10 mouse cellular contexts compared by ENCODE assay signal in the genomic region with DNA sequence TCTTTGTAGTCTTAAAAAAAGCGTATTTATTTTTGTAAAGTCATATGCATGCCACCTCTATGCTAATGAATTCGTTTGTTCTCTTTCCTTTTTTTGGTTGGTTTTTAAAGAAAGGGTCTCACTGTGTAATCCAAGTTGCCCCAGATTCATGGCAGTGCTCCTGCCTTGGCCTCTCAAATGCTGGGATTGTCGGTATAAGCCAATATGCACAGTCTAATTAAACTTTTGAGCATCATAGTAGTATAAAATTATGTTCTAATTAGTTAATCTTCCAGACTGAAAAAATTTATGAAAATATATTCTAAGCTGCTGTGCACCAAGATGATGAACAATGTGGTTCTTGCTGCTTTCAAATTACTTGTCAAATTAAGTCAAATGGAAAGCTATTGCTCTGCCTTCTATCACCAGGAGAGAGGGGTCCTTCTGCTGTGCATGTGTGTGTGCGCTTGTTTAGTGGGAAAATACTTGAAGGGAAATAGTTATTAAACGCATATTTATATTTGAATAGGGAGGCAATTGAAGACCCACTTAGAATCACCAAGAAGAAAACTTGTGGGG. TPM values are rescaled to one million over a fixed set of nuclear protein-coding genes. Genes with fewer than 3 reads are reported as not detected.
DNase-seq lines count a peak whose midpoint lies in the region; ATAC-seq lines count a peak whose summit lies in the region.
"Had no signal": no experiment of that assay in that cellular context is flagged by ENCODE, and none has a peak within 500 bp of the region (broad histone marks: within the 10 kb centered on the region; RNA-seq: fewer than 3 reads in every experiment).

No protein-coding gene starts in this region.

- DNase-seq in heart, embryonic 10.5 days (ENCODE audit: low spot score), result no peak
- DNase-seq in heart, adult 11 months, result no peak
- no peak for DNase-seq in MN1 (ENCODE audit: low spot score)
- no peak for DNase-seq in B cell, adult 2 months
- DNase-seq in layer of hippocampus, adult 8-10 months (ENCODE audit: low spot score in 2 of 2), result no peak
- DNase-seq: cerebellum, adult 9-11 months; thymus, adult 18-20 months had no signal

- ATAC-seq in megakaryocyte, adult 5-6 weeks (ENCODE audit: poor library complexity, severe bottlenecking), result no peak
- no peak for ATAC-seq in liver, embryonic 16.5 days (ENCODE audit: low read depth)

- WGBS in heart, embryonic 10.5 days, result 43% methylated on average over 5 of the region's 5 CpGs
- 34% methylated on average over 5 of the region's 5 CpGs for WGBS in liver, embryonic 16.5 days (ENCODE audit: insufficient replicate concordance)

- H3K9me3 ChIP-seq in heart, embryonic 10.5 days, result no peaks in the 10 kb centered on the region
- H3K9me3 ChIP-seq in megakaryocyte, embryonic 14.5 days, result no peaks in the 10 kb centered on the region; the same call in 1 of the 2 replicates
- no peaks in the 10 kb centered on the region for H3K9me3 ChIP-seq in liver, embryonic 16.5 days (replicated peaks; ENCODE audit: control insufficient read depth, low read length)

- H3K9ac ChIP-seq in liver, embryonic 16.5 days (ENCODE audit: low read depth, low read length), result no peak overlapping the region

- H3K36me3 ChIP-seq in heart, embryonic 10.5 days, result no peaks in the 10 kb centered on the region
- H3K36me3 ChIP-seq in megakaryocyte, embryonic 14.5 days (replicated peaks; ENCODE audit: low read length), result no peaks in the 10 kb centered on the region
- H3K36me3 ChIP-seq in liver, embryonic 16.5 days (ENCODE audit: control insufficient read depth, insufficient read depth), result no peaks in the 10 kb centered on the region

- H3K4me2 ChIP-seq in liver, embryonic 16.5 days (ENCODE audit: low read depth, low read length), result peak overlapping the region; percentile 57

- H3K4me3 ChIP-seq in heart, embryonic 10.5 days, result peak overlapping the region; percentile 53; the same call in 1 of the 2 replicates
- peak overlapping the region; percentile 80 for H3K4me3 ChIP-seq in megakaryocyte, embryonic 14.5 days (replicated peaks)
- no peak overlapping the region for H3K4me3 ChIP-seq in liver, embryonic 16.5 days (ENCODE audit: low read depth, low read length)

- H3K27me3 ChIP-seq in heart, embryonic 10.5 days (ENCODE audit: insufficient read depth, poor library complexity, severe bottlenecking), result 0 out of 2 replicates have a peak, but pooled peaks cover 6% of the 10 kb centered on the region
- peaks cover 23% of the 10 kb centered on the region for H3K27me3 ChIP-seq in megakaryocyte, embryonic 14.5 days (replicated peaks)
- peaks cover 15% of the 10 kb centered on the region for H3K27me3 ChIP-seq in liver, embryonic 16.5 days (ENCODE audit: control insufficient read depth, insufficient read depth, low read depth, low read length)

- no peak overlapping the region for H3K27ac ChIP-seq in heart, embryonic 10.5 days
- H3K27ac ChIP-seq in liver, embryonic 16.5 days (ENCODE audit: low read length), result no peak overlapping the region

- H3K4me1 ChIP-seq in heart, embryonic 10.5 days, result 0 out of 2 replicates have a peak, but pooled peaks cover 4% of the 10 kb centered on the region
- peaks cover 37% of the 10 kb centered on the region for H3K4me1 ChIP-seq in megakaryocyte, embryonic 14.5 days
- H3K4me1 ChIP-seq in liver, embryonic 16.5 days (ENCODE audit: control insufficient read depth, low read depth, low read length), result peaks cover 3% of the 10 kb centered on the region

RNA-seq across cellular contexts. Expression of a gene that starts 2.4 kb away (rescaled TPM):
- not detected in 2 replicates for polyA plus RNA-seq in heart, embryonic 10.5 days (2016; fragmentation: Nextera tagmentation; extraction: Ambion mirVana)
- not detected in 2 replicates for polyA plus RNA-seq in megakaryocyte, embryonic 14.5 days (2012; ENCODE audit: insufficient read depth, low replicate concordance)
- not detected in 2 replicates for total RNA-seq in megakaryocyte, adult 5-6 weeks (2015)
- not detected in 2 replicates for total RNA-seq in megakaryocyte, adult 5-6 weeks (2017)
- polyA plus RNA-seq in liver, embryonic 16.5 days (2015; fragmentation: Nextera tagmentation; extraction: Ambion mirVana), result 0.05 TPM in 1 of 2 replicates, not detected in the other
- not detected for total RNA-seq in layer of hippocampus, adult 8-10 months (2022)

RNA-seq across cellular contexts. Expression of a gene that starts 13.3 kb away (rescaled TPM):
- 38.3 and 44.4 TPM in 2 replicates for polyA plus RNA-seq in heart, embryonic 10.5 days (2016; fragmentation: Nextera tagmentation; extraction: Ambion mirVana)
- 9.3 TPM in 1 of 2 replicates, not detected in the other for polyA plus RNA-seq in megakaryocyte, embryonic 14.5 days (2012; ENCODE audit: insufficient read depth, low replicate concordance)
- 54.8 and 58.1 TPM in 2 replicates for total RNA-seq in megakaryocyte, adult 5-6 weeks (2015)
- total RNA-seq in megakaryocyte, adult 5-6 weeks (2017), result 91.4 and 91.8 TPM in 2 replicates
- polyA plus RNA-seq in liver, embryonic 16.5 days (2015; fragmentation: Nextera tagmentation; extraction: Ambion mirVana), result 9.6 and 10.4 TPM in 2 replicates
- total RNA-seq in layer of hippocampus, adult 8-10 months (2022), result 10 to 100 TPM; 20.4 to 23.8 (median 20.6) TPM
